Mouse (Mus musculus) small intestine, adult 2 months (tissue): ENCODE data around the gene Mlec.

ENCODE experiments used
- CTCF ChIP-seq: fragments of 200-500 bp; IDR thresholded peaks from 2 replicates; pipeline ENCODE4 v1.5.1; 2012; ENCODE audit warnings: low read depth, mild to moderate bottlenecking, control low read depth, inconsistent platforms, low read length, moderate library complexity, mixed read lengths; ENCODE audit not compliant: insufficient replicate concordance, insufficient read length; ENCODE audit errors: extremely low read depth
- POLR2A ChIP-seq: fragments of 200-500 bp; IDR thresholded peaks from 2 replicates; pipeline ENCODE4 v1.6.1; 2012; ENCODE audit warnings: low read depth, mild to moderate bottlenecking, control low read depth, inconsistent platforms, low read length, moderate library complexity

DNA sequence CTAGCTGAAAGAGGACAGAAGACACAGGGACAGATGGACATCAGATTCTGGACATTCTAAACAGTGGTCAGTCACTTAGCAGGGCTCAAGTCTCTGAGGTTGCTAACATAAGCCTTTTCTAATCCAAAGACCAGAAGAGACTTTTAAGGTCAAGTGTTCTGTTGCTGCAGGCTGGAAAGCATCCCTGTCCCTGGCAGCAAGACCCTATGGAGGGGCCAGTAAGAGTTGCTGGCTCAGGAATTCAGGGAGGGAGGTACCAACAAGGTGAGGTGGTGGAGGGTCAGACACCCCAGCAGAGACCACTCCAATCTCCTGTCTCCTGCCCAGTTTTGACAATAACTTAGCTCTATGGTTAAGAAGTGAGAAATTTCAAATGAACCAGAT, 11.2 kb downstream of the Mlec start:
- no peak for TF ChIP-seq CTCF
- TF ChIP-seq POLR2A: no peak
